Mouse (Mus musculus) c-Kit-positive CD71-positive TER-119-positive erythroid progenitor cells, embryonic 14.5 days (primary cell): ENCODE results near the gene Sptb.

Experiments
- DNase-seq: peaks from one replicate; pipeline ENCODE4 v3.0.0-alpha.2; 2013; ENCODE audit warnings: low spot score

Sptb gene

DNA sequence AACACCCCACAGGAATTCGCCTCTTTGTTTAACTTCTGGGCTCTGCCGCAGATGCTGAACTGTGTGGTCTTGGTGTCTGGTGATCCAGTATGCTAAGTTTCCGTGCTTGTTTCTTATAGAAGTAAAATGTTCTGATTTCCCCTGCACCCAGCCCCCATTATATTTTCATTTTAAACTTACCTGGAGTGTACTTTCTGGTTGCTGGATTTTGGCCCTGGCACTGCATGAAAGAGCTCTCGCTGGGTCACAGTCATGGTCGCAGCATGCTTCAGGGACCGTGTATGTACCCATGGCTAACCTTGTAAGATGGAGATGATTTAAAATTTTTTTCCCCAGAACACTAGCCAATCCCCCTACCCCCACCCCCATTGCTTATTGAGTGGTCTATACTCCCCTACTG is 168.5 kb downstream of the Sptb start:
- DNase-seq = no peak

GRCm38 (mm10) chr12:76541475-76541874 is 168.9 kb downstream of the Sptb start:
- no peak for DNase-seq

- no peak for DNase-seq
Observed at GRCm38 (mm10) chr12:76540701-76541221, 169.6 kb downstream of the Sptb start.

GRCm38 (mm10) chr12:76540169-76540568 is 170.2 kb downstream of the Sptb start:
- no peak for DNase-seq

DNA sequence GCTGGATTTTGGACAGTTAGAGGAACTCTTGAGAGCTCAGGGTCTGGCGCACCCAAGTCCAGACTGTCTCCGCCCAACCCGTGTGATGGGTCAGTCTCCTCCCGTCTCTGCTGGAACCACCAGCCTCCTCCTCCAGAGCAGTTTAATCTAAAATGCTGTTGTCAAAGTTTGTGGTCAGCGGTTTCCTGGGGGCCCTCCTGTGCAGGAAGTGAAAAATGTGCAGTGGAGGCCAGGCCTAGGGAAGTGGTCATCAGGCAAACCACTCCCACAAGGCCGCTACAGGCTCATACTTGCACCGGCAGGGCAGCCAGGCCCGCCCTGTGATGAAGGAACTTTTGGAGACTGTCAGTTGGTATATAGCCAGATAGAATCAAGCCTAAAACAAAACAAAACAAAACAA is 172.9 kb downstream of the Sptb start:
- DNase-seq = no peak

DNA sequence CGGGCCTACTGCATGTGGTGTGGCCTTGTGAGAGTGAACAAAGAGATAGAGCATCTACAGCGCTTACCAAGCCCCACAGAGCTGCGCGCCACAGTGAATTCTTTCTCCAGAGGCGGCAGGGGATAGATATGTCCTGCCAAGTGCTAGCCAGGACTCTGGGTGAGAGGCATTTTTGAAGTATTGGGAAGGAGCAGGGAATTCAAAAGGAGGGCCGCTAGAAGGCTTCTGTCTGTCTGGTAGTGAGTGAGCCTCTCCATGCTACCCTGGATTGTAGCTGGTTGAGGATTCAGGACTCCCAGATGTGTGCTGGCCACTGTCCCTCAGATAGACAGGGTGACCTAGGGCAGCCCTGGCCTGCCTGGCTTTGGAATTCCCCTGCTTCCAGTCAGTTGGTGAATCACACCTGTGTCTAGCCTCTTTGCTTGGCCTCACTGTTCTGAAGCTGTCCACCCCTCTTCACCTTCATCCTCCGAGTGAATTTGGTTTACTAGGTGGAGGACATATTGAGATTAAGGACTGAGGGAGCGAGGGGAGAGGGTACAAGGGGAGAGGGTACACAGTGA is 173.7 kb downstream of the Sptb start:
- no peak for DNase-seq

GRCm38 (mm10) chr12:76535471-76535900 is 174.9 kb downstream of the Sptb start:
- no peak for DNase-seq

DNA sequence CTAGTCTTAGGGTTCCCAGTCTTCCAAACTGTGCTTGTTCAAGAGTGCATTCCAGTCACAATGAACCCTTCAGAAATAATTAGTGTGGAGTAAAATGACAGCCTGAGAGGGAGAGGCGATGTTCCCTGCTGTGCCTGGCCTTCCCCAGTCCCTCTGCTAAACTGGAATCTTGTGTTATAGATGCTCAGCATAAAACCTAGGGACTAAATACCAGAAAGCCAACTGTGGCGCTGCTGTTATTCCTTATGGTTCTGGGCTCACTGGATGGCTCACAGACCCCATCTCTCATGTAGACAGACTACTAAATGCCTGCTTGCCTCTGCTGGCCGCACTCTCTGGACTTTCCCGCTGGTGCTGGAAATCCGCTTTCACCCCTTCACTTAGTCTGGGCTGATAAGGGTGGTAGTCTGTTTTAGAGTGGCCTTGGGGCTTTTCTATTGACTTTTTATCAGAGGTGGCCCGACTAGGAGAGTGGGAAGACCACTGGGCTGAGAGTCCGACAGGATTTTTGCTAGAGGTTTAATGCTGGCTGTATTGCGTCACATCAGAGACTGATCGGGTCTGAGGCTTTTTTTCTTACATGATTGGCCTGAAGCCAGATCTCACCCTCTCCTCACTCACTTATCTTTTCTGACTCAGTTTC is 175.6 kb downstream of the Sptb start:
- no peak for DNase-seq

- DNase-seq = no peak
Observed at GRCm38 (mm10) chr12:76534233-76534632, 176.1 kb downstream of the Sptb start.

DNA sequence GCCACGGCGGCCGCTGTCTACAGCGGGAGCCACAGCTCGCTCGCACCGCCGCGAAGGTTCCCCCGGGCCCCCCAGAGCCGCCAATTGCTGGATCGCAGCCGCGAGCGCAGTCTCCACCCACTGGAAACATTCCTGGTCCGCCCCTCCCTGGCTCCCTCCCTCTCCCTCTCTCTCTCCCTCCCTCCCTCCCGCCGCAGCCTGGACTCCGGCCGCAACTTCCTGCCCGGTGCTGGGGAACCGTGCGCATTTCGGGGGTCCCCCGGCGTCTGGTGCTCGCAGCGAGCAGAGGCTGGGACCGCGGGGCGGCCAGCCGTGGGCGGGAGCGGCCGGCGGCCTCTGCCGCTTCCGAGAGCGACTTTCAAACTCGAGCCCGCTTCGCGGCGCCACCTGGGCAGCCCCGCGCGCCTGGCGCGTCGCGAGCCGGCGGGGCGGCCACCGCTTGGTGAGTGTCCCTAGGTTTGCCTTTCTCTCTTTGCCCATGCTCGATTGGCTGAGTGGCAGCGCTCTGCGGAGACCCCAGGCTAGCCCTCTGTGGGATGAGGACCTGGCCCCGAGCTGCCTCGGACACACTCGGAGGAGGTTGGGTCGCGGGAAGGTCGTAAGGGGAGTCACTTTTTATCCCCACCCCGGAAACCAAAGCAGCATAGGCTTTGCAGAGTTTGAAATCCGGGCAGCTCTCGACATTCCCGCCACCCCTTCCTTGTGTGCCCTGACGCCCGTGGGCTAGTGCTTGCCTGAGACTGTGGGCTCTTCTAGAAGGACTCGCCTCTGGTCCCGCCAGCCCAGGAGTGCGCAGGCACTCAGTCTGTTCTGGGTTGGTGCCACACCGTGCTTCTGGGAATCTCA is 176.7 kb downstream of the Sptb start:
- no peak for DNase-seq

DNA sequence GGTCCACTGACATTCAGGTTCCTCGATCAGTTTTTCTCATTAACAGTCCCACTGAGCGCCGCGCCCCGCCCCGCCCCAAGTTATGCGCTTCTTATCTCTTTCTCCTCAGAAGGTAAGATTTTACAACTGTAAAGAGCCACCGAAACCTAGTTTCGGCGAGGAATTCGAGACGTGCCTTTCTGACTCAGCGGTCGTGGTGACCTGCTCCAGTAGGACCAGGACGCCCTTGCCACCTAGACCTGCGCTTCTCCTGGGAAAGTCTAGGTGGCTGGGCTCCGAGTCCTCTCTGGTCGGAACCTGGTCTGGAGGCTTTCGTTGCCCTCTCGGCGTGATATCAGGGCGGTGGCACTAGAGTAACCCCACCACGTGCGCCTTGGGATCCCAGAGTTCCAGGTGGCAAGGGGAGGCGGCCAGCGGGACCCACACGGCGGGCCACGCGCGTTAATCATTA is 177.4 kb downstream of the Sptb start:
- DNase-seq = no peak

DNA sequence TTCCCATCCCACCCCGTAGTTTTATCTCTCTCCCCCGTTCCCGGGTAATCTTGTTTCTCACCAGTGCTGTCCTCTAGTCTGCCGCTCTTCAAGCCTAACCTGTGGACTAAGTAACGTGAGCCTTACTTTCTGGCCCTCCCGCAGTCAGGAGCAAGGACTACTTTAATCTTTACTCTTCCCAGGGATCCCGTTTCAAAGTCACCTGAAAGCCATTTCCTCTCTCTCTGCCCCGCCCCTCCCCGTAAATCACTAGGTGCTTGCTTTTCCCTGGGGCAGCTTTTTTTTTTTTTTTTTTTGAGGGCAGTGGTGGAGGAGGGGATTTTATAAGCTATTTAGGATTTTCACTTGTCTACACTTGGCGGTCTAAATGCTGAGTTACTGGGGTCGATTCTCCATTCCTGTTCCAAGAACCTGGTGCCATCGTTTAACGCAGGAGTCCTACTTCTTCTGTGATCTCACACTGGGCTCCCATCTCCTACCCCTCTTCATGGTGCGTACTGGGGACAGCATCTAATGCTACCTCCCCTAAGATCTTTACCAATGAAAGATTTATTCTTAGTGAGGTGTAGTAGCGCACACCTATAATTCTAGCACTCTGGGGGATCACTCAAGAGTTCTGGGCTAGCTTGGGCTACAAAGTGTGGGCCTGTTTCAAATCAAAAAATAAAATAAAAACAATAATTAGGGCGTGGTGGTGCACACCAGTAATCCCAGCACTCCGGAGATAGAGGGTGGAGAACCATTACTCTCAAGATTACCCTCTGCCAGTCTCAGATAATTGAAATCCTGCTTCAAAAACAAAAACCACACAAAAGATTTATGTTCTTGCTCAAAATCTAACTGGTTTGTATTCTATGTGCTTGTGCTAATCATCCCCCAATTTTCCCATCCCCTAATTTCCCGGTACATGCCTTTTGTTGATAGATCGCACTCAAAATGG is 178.1 kb downstream of the Sptb start:
- no peak for DNase-seq

DNA sequence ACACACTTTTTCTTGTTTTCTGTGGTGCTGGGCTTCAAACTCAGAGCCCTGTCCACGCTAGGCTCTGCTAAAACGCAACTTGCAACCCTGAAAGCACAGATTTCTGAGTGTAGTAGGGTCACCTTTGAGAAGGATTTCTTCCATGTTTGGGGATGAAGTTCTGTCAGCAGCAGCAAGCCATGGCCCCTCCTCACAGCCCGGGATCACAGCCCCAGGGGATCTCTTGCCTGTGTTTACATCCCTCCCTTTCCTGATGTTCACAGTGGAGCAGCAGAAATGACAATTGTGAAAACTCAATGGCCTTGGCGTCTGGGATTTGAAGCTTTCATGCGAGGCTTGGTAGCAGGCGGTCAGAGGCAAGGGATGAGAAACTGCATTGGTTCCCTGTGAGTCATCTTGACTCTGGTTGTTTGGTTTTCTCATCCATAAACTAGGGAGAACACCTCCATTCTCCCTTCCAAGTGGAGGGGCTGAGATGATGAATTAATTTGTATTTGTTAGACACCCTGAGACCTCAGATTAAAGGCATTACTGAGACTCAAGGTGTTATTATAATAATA is 179.7 kb downstream of the Sptb start, which contains the start of gene Plekhg3:
Plekhg3 (plus strand) TSS at position 312 of the 560 bp plus-strand sequence.
- no peak for DNase-seq
